Mouse (Mus musculus) cerebellum, postnatal 25 days (tissue): Measurements from ENCODE around the gene Slc50a1.

ENCODE experiments used
- DNase-seq, 2 experiments: peaks; one replicate each; pipeline ENCODE4 v3.0.0; 2021; ENCODE audit warnings: mixed read lengths in 2 of 2

The Slc50a1 gene

GRCm38 (mm10) chr3:89229276-89229675, 41.1 kb downstream of the Slc50a1 start:
- no peak for DNase-seq

- no peak for DNase-seq
These were observed 41.5 kb downstream of the Slc50a1 start, which contains the start of gene Muc1 for GRCm38 (mm10) chr3:89228836-89229235. Gene Muc1, plus strand, starts transcription at chr3:89229057.

GRCm38 (mm10) chr3:89228180-89228549, 42.2 kb downstream of the Slc50a1 start:
- DNase-seq = peak; percentile 92 to 94

GRCm38 (mm10) chr3:89227307-89228179, 42.8 kb downstream of the Slc50a1 start:
- peak; percentile 51 to 63 for DNase-seq

GRCm38 (mm10) chr3:89226900-89227299, 43.5 kb downstream of the Slc50a1 start, which contains the start of gene Mtx1:
Gene Mtx1, minus strand, starts transcription at chr3:89227088.
- DNase-seq = no peak

- no peak for DNase-seq
These were observed 44.0 kb downstream of the Slc50a1 start for GRCm38 (mm10) chr3:89226361-89226760.

GRCm38 (mm10) chr3:89225918-89226317, 44.5 kb downstream of the Slc50a1 start:
- DNase-seq = no peak

GRCm38 (mm10) chr3:89225321-89225815, 45.0 kb downstream of the Slc50a1 start:
- no peak for DNase-seq

- no peak for DNase-seq
These were observed 45.6 kb downstream of the Slc50a1 start for GRCm38 (mm10) chr3:89224796-89225195.

GRCm38 (mm10) chr3:89221167-89221566, 49.2 kb downstream of the Slc50a1 start:
- DNase-seq = no peak

GRCm38 (mm10) chr3:89219546-89219945, 50.8 kb downstream of the Slc50a1 start:
- no peak for DNase-seq

GRCm38 (mm10) chr3:89218271-89218670, 52.1 kb downstream of the Slc50a1 start:
- no peak for DNase-seq
